Mouse (Mus musculus) cerebellum, adult 2 months (tissue): ENCODE data around the gene Abhd4.

ENCODE experiments used
- CTCF ChIP-seq: fragments of 200-500 bp; IDR thresholded peaks from 2 replicates; pipeline ENCODE4 v1.5.1; 2011; ENCODE audit warnings: low read depth, mild to moderate bottlenecking, control low read depth, low read length, moderate library complexity, borderline replicate concordance; ENCODE audit not compliant: insufficient read depth
- POLR2A ChIP-seq: fragments of 200-500 bp; IDR thresholded peaks from 2 replicates; pipeline ENCODE4 v1.6.1; 2011; ENCODE audit warnings: low read length, control low read depth, borderline replicate concordance; ENCODE audit not compliant: insufficient read depth

DNA sequence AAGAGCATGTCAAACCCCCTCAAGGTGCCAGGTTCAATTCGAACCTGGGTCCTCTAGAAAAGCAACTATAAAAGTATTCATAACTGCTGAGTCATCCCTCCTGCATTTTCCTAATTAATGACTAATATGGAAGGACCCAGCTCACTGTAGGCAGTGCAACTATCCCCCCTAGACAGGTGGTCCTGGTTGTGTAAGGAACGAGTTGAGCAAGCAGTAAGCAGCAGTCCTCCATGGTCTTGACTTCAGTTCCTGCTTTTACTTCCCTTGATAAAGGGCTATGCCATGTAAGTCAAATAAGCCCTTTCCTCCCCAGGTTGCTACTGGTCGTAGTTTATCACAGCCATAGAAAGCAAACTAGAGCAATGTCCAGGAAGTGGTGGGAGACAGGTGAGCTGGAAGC, 7.8 kb upstream of the Abhd4 start:
- TF ChIP-seq CTCF (no peak), POLR2A (no peak)
